Mouse (Mus musculus) hindbrain, embryonic 10.5 days (tissue): ENCODE measurements around the gene Vstm2a. TPM values are rescaled to one million over a fixed set of nuclear protein-coding genes. Genes with fewer than 3 reads are reported as not detected.
A peak's percentile ranks its signal among the peaks of the same experiment; 100 is the strongest.

Source experiments
- DNase-seq: peaks from one replicate; pipeline ENCODE4 v3.0.0-alpha.2; 2017; ENCODE audit warnings: low spot score
- H3K27ac ChIP-seq: fragments of 300-500 bp; sonication (generic); 2 replicates; pipeline ENCODE4 v1.5.1; 2016; ENCODE audit warnings: mild to moderate bottlenecking, moderate library complexity
- H3K27me3 ChIP-seq: fragments of 300-500 bp; sonication (generic); 2 replicates; pipeline ENCODE4 v1.6.1; 2016; ENCODE audit warnings: mild to moderate bottlenecking; ENCODE audit not compliant: poor library complexity, insufficient read depth, severe bottlenecking
- H3K36me3 ChIP-seq: fragments of 300-500 bp; sonication (generic); 2 replicates; pipeline ENCODE4 v1.6.1; 2016; ENCODE audit warnings: mild to moderate bottlenecking, moderate library complexity
- H3K4me1 ChIP-seq: fragments of 300-500 bp; sonication (generic); replicated peaks from 2 replicates; pipeline ENCODE4 v1.6.1; 2016; ENCODE audit warnings: mild to moderate bottlenecking
- H3K4me3 ChIP-seq: fragments of 300-500 bp; sonication (generic); 2 replicates; pipeline ENCODE4 v1.5.1; 2016; ENCODE audit warnings: mild to moderate bottlenecking, moderate library complexity
- H3K9me3 ChIP-seq: fragments of 300-500 bp; sonication (generic); 2 replicates; pipeline ENCODE4 v1.6.1; 2016; ENCODE audit warnings: mild to moderate bottlenecking, moderate library complexity
- WGBS: fragments of 180-500 bp; shearing (Covaris S2); methylation state at CpG from one replicate; pipeline ENCODE4 v1.1.7; 2016; 5-methylcytosine and 5-hydroxymethylcytosine counted together
- polyA plus RNA-seq: library from polyadenylated mRNA; unstranded; fragments of >200 nt; fragmentation: Nextera tagmentation; extraction: Ambion mirVana; gene quantifications from 2 replicates; pipeline ENCODE4 v1.2.1, GENCODE M21; 2016

Gene Vstm2a
- polyA plus RNA-seq, 1 experiment from 2014 or later = 2.3 TPM

GRCm38 (mm10) chr11:16345179-16345578 lies 87.7 kb downstream of the Vstm2a start:
- 58% methylated on average over 3 of the region's 3 CpGs for WGBS
- Histone ChIP-seq H3K9me3 (no peaks in the 10 kb centered on the region), H3K27me3 (no peaks in the 10 kb centered on the region), H3K4me3 (no peak overlapping the region), H3K36me3 (no peaks in the 10 kb centered on the region), H3K27ac (no peak overlapping the region), H3K4me1 (no peaks in the 10 kb centered on the region)
- no peak for DNase-seq

- H3K27me3 ChIP-seq = no peaks in the 10 kb centered on the region
- 87% methylated on average over 3 of the region's 3 CpGs for WGBS
- H3K4me3 ChIP-seq = no peak overlapping the region
- no peak overlapping the region for H3K27ac ChIP-seq
- no peaks in the 10 kb centered on the region for H3K36me3 ChIP-seq
- H3K4me1 ChIP-seq = no peaks in the 10 kb centered on the region
- no peak for DNase-seq
- no peaks in the 10 kb centered on the region for H3K9me3 ChIP-seq
These were observed 88.2 kb downstream of the Vstm2a start for GRCm38 (mm10) chr11:16345676-16346075.

DNA sequence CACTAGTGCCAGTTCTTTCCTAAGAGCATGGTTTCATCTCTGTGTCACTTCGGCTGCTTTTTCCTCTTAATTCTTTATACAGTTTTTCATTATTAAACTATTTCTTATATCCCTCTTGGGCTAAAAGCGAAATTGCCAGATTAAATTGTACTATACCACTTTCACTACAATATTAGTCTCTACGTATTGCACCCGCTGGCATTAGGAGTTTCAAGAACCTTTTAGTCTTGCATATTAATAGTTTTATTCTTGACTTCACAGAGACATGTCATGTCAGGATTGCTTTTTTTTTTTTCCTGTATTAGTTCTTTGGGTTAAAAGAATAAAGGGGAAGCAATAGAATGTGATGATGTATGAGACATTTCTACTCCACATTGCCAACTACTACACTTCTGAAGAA lies 94.4 kb downstream of the Vstm2a start:
- H3K4me3 ChIP-seq = no peak overlapping the region
- no peaks in the 10 kb centered on the region for H3K4me1 ChIP-seq
- H3K9me3 ChIP-seq = no peaks in the 10 kb centered on the region
- no peak overlapping the region for H3K27ac ChIP-seq
- WGBS = 90% methylated on average over 4 of the region's 4 CpGs
- H3K27me3 ChIP-seq = no peaks in the 10 kb centered on the region
- no peak for DNase-seq
- no peaks in the 10 kb centered on the region for H3K36me3 ChIP-seq

DNA sequence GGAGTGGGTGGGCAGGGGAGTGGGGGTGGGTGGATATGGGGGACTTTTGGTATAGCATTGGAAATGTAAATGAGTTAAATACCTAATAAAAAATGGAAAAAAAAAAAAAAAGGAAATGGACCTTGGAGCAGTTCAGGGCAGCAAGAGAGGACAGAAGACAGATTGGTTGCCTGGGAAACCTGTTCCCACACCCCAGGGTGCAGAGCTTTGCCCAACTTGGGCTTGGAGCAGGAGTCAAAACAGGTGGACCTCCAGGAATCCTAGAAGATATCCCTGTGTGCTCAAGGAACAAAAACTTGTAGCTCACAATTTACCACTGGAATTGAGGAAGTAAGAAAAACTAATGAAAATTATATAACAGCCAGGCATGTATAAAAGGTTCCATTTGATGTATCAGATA lies 96.8 kb downstream of the Vstm2a start:
- Histone ChIP-seq H3K4me1 (no peaks in the 10 kb centered on the region), H3K27ac (no peak overlapping the region), H3K4me3 (no peak overlapping the region), H3K9me3 (0 out of 2 replicates have a peak, but pooled peaks cover 2% of the 10 kb centered on the region), H3K36me3 (no peaks in the 10 kb centered on the region), H3K27me3 (no peaks in the 10 kb centered on the region)
- no peak for DNase-seq

GRCm38 (mm10) chr11:16366852-16367587 lies 109.5 kb downstream of the Vstm2a start:
- Histone ChIP-seq H3K4me1 (no peaks in the 10 kb centered on the region), H3K36me3 (no peaks in the 10 kb centered on the region), H3K4me3 (no peak overlapping the region), H3K27me3 (no peaks in the 10 kb centered on the region), H3K9me3 (no peaks in the 10 kb centered on the region), H3K27ac (no peak overlapping the region)
- 84% methylated on average over 8 of the region's 8 CpGs for WGBS
- no peak for DNase-seq

DNA sequence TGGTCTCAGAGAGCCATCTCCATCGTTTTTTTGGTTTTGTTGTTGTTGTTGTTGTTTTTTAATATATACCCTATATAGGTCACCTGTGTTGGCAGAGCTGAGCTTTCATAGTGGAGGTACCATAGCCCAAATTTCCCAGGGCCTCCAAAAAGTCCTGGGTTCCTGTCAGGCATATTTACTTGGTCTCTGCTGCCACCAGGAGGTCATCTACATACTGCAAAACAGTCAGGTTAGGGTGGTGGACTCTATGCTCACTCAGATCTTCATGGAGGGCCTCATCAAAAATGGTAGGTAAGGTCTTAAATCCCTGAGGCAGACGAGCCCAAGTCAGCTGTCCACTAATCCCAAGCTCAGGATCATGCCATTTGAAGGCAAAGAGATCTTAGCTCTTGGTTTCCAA lies 146.1 kb downstream of the Vstm2a start:
- WGBS = 51% methylated on average over 2 of the region's 2 CpGs
- H3K9me3 ChIP-seq = no peaks in the 10 kb centered on the region
- H3K4me1 ChIP-seq = no peaks in the 10 kb centered on the region
- DNase-seq = no peak
- H3K36me3 ChIP-seq = no peaks in the 10 kb centered on the region
- H3K27me3 ChIP-seq = no peaks in the 10 kb centered on the region
- H3K4me3 ChIP-seq = no peak overlapping the region
- no peak overlapping the region for H3K27ac ChIP-seq

GRCm38 (mm10) chr11:16411736-16412135 lies 154.2 kb downstream of the Vstm2a start:
- H3K36me3 ChIP-seq = no peaks in the 10 kb centered on the region
- WGBS = 81% methylated on average over 1 of the region's 1 CpGs
- H3K9me3 ChIP-seq = no peaks in the 10 kb centered on the region
- no peaks in the 10 kb centered on the region for H3K4me1 ChIP-seq
- no peak for DNase-seq
- no peak overlapping the region for H3K27ac ChIP-seq
- H3K27me3 ChIP-seq = no peaks in the 10 kb centered on the region
- H3K4me3 ChIP-seq = no peak overlapping the region

- Histone ChIP-seq H3K4me3 (no peak overlapping the region), H3K27ac (no peak overlapping the region), H3K36me3 (no peaks in the 10 kb centered on the region), H3K4me1 (no peaks in the 10 kb centered on the region), H3K27me3 (no peaks in the 10 kb centered on the region), H3K9me3 (no peaks in the 10 kb centered on the region)
- DNase-seq = peak; percentile 53
- 24% methylated on average over 4 of the region's 4 CpGs for WGBS
These were observed 155.1 kb downstream of the Vstm2a start for GRCm38 (mm10) chr11:16412609-16413008.

DNA sequence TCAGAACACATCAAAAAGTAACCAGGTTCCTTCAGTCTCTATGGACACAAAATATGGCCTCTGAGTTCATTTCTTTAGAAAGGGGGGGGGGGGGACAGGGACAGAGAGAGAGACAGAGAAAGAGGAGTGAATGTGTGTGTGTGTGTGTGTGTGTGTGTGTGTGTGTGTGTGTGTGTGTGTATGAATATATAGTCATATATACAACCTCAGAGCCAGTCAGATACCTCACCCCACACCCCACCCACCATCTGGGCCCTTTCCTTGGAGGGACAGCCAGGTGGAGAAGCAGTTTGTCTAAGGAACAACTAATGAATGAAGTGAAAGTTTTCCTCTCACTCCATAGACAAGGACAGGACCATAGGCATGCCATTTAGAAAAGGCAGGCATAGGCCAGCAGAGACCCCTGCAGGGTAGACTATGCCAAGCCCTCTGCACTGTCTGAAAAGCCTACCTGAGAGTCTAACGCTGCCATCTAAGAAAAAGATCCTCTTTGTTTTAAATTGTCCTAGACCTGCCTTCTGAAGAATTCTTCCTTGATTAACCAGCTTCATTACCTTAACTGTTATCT lies 155.6 kb downstream of the Vstm2a start:
- Histone ChIP-seq H3K27ac (no peak overlapping the region), H3K27me3 (no peaks in the 10 kb centered on the region), H3K4me3 (no peak overlapping the region), H3K9me3 (no peaks in the 10 kb centered on the region), H3K4me1 (no peaks in the 10 kb centered on the region), H3K36me3 (no peaks in the 10 kb centered on the region)
- DNase-seq = no peak
- 52% methylated on average over 1 of the region's 1 CpGs for WGBS

GRCm38 (mm10) chr11:16439548-16440251 lies 182.2 kb downstream of the Vstm2a start:
- no peaks in the 10 kb centered on the region for H3K36me3 ChIP-seq
- no peak overlapping the region for H3K27ac ChIP-seq
- no peak for DNase-seq
- no peaks in the 10 kb centered on the region for H3K4me1 ChIP-seq
- H3K9me3 ChIP-seq = no peaks in the 10 kb centered on the region
- H3K4me3 ChIP-seq = no peak overlapping the region
- WGBS = 85% methylated on average over 7 of the region's 7 CpGs
- H3K27me3 ChIP-seq = no peaks in the 10 kb centered on the region
